Mouse (Mus musculus) heart, postnatal 14 days (tissue): ENCODE measurements at regions not wholly inside any gene's neighbourhood (a gene's known extent, or its start where the extent isn't known, plus 50 kb on each side); places are given as distances from the start of the nearest gene placed in this dataset.

Experiments
- DNase-seq, 2 experiments: peaks; one replicate each; pipeline ENCODE4 v3.0.0; 2021 to 2022
- intact Hi-C: fragments of 180-260 bp; cut with DNase I; formaldehyde crosslinking; loops from one replicate; pipeline ENCODE4 v1.15.1; 2025

DNA sequence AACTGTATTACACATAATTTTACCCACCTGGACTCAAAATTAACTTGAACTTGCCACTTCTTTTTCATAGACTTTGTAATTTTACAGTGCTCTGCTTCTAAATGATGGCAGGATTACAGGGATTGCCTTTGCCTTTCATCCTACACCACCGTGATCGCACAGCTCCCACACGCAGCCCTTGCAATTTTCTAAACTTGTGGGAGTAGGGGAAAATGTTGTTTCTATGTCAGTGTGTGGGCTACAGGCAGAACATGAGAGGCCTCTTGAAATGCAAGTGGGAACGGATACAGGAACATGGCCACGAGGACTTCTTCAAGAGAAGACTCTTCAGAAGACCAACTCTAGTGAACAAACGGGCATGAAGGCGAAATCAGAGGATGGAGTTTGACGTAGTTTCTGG lies 254.0 kb upstream of the Emcn start:
- DNase-seq = no peak
- intact Hi-C loops = no loop called here

DNA sequence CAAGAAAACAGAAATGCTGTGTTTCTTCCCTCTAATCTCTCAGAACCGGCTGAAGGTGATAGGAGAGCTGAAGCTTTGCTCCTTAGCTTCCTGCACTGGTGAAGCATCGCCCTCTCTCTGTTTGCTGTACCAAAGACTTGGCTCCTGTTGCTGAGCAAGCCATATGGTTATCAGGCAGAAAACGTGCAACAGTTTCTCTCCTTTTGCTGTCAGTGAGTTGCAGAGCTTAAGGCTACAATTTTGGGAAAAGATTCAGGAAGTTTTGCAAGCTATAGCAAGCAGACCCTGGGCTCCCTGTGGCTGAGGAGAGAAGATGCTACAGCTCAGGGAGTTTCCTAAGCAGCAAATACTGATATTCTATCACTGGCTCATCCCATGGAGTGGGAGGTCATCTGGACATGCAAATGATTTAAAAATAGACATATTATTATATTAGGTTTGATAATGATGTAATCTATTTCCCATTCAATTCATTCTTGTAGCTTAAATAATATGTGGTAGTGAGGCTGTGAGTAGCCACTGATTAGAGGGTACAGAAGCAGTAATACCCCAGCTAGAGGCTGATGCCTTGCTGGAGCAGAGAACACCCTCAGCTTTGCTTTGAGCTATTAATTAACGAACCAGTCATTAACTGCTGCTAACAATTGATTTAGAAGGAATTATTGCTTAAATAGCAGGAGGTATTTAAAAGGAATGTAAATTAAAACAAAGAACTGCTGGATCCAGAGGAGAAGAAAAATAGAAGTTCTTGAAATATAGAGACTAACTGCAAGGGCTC lies 240.1 kb upstream of the Emcn start:
- intact Hi-C loops = no loop called here
- no peak for DNase-seq

DNA sequence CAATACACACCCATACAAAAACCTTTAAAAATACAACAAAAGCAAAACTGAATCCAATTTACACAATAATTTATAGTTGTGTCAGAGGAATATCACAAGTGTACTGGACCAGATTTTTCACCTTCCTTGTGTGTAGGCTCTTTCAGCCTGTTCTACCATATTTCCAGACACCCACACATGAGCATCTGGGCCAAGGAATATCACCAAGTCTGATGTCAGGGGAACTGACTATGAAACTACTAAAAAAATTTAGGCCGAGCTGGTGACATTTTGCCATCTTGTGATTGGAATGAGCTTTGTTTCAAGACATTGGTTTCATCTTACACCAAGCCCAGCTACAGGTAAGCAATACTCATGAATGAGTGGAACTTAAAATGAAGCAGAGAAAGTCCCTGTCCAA lies 234.9 kb upstream of the Emcn start:
- intact Hi-C loops = no loop called here
- no peak for DNase-seq

DNA sequence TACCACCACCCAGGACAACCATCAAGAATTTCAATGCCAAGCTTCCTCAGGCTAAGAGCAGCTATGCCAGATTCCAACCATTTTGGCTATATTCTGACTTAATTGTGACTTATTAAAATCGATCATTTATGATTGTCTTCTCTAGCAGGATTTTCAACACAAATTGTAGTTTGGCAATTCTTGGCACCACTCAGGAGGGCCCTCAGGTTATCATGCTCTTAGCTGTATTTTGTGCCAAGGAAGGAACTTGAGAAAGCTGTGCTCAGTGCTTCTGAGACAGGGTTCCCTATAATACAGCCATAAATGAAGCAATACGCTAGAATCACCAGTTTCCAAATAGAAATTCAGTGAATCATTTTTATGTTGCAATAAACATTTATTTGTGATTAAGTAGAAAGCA lies 232.7 kb upstream of the Emcn start:
- intact Hi-C loops = no loop called here

DNA sequence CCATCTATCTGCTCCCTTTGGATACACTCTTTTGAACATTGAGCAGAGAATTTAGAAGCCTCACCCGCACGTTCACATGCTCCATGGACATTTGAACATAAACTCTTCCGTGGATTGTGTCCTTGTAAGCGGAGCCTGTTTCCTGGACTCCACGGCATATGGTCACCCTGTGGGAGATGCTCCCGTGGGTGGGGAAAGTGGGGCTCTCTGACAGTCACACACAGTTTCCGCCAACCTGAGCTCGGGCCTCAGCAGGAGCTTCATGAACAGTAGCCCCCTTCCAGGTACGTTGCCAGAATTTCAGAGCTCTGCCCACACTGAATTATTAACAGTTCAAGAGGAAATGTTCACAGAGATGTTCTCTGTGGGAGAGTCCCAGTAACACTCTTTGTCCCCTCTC lies 231.1 kb upstream of the Emcn start:
- DNase-seq = no peak
- intact Hi-C loops = no loop called here

More for the DNA sequence above, 232.7 kb upstream of the Emcn start:
- DNase-seq = no peak

DNA sequence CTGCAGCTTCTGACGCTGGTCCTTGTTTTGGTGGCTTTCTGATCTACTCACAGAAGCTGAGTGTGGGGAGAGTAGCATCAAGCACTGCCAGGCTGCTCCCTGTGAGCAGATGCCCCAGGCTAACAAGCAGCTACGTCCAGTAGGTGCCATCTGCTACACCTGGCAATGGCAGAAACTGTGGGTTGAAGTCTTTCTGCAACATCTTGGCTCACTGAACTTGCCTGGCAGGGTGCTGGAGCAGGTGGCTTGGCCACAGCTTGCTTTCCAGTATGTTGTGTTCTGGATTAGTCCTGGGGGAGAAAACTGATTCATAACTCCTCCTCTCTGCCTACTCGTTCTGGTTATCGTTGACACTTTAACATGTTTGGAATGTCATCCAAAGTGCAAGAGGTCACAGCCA lies 230.4 kb upstream of the Emcn start:
- intact Hi-C loops = no loop called here

DNA sequence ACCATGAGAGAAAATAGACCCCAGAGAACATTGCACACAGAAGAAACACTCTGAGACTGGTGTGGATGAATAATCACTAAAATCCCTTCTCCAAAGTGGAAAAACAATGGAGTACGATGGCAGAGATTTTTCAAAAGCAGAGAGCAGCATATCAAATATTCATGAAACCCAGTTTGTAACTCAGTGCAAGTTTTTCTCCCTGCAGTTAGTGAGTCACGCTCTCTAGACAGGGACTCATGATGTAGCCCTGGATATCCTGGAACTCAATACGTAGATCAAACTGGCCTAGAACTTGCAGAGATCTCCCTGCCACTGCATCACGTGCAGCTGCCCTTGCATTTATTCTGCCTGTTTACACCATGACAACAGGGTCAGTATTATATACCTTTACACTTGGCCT lies 210.9 kb upstream of the Emcn start:
- DNase-seq = no peak
- intact Hi-C loops = no loop called here

More for the DNA sequence above, 230.4 kb upstream of the Emcn start:
- no peak for DNase-seq

DNA sequence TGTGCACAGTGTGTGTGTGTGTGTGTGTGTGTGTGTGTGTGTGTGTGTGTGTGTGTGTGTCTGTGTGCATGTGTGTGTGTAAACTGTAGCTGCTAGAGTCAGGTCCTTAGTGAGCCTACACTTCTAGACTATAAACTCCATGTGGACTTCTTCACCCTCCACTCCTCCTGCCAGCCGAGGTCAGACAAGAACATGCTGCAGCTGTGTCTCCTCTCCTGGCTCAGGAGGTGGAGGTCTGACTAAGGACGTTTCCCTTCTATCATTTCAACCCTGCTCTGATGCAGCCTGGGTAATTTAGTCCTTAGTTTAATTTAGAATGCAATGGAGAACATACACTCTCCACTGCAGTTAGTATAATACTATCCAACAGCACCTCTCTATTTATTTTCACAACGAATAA lies 198.8 kb upstream of the Emcn start:
- no peak for DNase-seq
- intact Hi-C loops = no loop called here

DNA sequence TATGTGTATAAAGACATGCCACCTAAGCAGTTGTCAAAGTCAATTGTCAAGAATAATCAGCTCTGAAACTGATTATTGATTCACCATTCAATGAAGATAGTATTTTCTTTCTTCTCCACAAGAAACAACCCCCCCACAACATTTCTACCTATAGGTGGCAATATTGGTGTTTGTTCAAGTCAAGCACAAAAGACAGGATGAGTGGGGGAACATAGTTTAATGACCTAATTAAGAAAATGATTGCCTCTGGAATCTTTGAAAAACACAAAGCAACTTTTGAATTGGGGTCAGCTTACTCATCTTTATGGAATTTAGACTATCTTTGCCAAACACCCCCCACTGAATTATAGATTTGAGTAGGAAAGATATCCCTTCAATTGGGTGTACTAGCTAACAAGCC lies 194.8 kb upstream of the Emcn start:
- intact Hi-C loops = loop anchor here (5.0 kb wide), 2 partner anchors 201 to 606 kb away; no protein-coding TSS in a partner anchor
- DNase-seq = no peak

DNA sequence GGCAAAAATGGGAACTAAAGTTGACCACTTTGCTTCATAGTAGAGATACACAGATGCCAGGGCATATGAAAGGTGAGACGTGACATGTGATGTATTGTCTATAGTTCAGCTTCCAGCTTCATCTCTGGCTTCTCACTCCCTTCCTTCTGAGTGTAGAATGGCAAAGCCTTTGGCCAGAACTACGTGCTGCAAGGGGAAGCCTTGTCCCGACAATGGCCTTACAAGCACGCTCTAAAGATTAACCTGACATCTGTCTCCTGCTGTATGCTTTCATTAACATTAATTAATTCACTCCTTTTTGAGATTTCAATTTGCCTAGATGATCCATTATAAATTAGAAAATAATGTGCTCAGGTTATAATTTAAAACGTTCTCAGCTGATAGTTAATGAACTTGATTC lies 193.5 kb upstream of the Emcn start:
- intact Hi-C loops = loop anchor here (5.0 kb wide), 2 partner anchors 200 to 605 kb away; no protein-coding TSS in a partner anchor

DNA sequence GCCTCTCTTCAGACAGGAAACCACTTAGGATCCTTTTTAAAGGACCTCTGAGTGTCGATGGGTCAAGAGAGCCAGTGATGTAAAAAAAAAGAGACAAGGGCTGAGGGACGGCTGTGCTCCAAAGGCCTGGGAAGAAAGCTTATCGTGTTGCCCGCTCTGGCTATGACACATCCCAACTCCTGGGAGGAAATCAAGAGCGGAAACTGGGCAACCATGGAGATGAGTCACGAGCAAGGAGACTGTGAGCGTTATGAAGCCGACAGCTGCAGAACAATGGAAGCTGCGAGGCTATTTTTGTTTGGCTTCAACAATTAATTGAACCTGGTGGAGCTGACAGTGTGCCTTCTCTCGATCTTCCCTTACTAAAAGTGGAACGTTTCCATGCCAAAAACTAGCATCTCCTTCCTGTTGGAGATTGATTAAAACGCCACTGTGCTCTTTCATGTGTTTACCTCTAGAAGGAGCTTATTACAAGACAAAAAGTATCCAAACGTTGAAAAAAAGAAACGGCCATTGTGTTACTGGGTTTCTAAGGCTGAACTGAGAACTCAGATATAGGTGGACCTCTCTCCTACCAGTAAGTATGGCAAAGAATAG lies 190.4 kb upstream of the Emcn start:
- intact Hi-C loops = loop anchor here (5.0 kb wide), 3 partner anchors 72 to 267 kb away; no protein-coding TSS in a partner anchor
- peak; percentile 41 to 59 for DNase-seq

More for the DNA sequence above, 193.5 kb upstream of the Emcn start:
- no peak for DNase-seq

DNA sequence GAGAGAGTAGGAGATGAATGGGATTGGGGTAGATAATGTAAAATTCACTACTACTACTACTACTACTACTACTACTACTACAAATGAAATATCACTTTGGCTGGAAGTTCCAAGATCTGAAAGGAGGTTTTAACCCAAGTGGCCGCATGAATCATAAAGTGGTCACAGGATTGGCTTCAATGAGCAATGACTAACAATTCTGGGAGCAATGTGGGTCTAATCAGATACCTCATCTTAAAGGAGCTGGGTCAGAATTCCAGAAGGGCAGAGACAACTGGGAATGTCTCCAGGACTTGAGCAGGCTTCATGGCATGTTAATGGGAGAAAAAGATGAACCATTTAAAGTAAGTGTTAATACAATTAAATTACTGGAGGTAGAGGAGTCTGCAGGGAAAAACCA lies 189.4 kb upstream of the Emcn start:
- intact Hi-C loops = loop anchor here (5.0 kb wide), 3 partner anchors 71 to 266 kb away; no protein-coding TSS in a partner anchor
- no peak for DNase-seq

DNA sequence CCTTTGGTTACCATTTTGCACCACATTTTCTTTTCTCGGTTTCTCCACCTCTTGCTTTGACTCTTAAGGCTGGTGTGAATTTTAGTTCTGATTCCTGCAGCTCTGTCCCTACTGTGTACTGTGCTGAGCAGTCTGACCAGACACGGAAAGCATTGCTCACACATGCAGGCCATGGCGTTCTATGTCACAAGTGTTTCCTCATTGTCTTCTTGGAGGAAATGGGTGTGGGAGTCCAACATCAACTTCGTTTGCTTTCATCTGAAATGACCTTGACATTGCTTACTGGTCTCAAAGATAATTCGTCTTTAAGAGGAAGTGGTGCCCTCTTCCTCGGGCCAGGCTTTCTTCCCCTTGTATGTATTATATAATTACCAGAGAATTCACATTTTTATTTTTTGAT lies 187.6 kb upstream of the Emcn start:
- no peak for DNase-seq
- intact Hi-C loops = loop anchor here (5.0 kb wide), 3 partner anchors 69 to 264 kb away; no protein-coding TSS in a partner anchor

DNA sequence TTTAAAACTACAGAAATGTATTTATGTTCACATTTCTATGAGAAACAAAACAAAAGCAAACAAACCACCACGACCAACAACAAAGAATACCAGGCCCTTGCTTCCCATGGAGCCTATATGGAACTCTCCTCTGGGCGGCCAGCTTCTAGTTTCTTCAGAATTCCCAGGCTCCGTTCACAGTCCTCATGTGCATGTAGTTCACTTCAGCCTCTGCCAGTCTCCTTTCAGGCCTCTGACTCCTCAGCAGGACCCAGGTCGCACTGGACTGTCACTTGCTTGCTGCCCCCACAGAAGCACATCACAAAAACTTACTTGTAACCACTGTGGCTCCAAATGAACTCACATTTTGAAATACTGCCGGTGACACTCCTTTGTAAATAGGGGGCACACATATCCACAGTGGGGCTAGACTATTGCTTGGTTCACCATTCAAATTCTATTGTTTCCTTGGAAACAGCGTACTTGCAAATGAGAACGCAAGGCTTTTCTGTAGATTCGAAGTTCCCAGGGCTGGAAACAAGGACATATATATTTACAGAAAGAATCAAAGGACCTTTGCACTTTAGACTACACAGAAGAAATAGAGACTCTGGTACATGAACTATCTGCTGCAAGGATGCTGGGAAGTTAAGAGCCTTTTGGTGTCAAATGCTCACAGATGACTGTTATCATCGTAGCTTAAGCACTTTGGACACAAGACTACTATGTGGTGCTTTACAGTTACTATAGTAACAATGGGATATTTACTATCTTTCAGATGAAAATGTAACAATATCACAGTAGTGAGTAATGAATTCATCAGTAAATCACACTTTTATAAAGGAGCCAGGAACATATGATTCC lies 186.4 kb upstream of the Emcn start:
- no peak for DNase-seq
- intact Hi-C loops = loop anchor here (5.0 kb wide), 3 partner anchors 68 to 263 kb away; no protein-coding TSS in a partner anchor

DNA sequence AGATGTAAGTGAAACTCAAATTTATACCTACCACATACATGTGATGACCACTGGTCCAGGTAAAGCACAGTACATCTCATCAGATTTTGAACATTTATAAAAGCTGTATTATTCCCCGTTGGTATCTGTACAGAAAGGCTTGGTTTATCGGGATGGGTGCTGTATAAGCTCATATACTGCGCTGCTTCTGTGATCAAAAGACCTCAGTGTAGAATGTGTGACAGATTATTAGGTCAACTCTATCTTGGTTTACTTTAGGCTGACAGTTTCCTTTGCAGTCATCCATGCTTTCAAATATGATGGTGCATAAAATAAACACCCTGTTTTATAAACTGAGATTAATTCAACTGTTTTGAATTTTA lies 185.8 kb upstream of the Emcn start:
- no peak for DNase-seq
- intact Hi-C loops = no loop called here

DNA sequence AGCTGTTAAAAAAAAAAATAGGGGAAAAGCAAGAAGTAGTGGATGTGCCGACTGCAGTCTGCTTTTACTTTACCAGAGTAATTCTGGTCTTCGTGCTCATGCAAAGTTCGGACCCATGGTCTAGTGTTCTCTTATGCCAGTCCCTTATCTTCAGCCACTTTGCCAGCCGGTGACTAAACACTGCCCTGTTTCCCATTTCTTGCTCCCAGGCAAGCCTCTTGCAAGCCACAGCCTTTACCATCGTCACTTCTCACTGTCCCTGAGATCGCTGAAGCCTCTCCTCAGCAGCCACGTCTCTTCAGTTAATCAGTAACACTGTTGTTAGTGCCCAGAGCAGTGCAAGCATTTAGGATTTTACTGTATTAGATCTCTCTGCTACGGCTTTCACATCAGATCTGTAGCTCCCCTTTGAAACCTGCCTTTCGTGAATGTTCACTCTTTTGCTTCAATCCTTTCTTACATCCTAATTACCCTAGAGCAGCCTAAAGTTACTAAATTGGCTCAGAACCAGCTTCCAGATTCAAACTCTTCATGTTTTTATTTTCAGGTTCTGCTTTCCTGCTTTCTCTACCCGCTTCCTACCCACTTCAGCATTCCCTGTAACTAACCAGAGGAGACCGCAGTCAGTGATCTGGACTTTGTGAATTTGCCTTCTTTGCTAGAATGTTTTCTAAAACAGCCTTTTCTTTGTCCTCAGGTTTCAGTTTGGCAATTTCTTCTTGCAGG lies 184.5 kb upstream of the Emcn start:
- intact Hi-C loops = no loop called here
- DNase-seq = no peak

DNA sequence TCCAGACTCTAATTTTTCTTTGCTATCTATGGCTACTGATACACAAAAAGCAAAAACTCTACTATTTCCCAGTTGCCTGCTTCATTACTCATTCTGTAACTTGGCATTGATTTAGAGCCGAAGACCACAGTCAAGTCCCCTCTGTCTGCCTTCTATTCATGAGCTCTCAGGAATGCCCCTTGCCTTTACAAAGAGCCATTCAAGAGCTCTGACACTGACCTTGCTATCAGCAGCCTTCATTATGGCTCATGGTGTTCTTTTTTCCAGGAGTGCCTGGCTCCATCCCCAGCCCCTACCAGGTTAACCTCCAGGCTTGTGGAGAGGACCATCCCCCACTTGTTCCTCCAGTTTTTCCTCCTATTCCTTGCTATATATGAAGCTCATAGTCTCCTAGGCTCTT lies 151.8 kb upstream of the Emcn start:
- DNase-seq = no peak
- intact Hi-C loops = no loop called here

DNA sequence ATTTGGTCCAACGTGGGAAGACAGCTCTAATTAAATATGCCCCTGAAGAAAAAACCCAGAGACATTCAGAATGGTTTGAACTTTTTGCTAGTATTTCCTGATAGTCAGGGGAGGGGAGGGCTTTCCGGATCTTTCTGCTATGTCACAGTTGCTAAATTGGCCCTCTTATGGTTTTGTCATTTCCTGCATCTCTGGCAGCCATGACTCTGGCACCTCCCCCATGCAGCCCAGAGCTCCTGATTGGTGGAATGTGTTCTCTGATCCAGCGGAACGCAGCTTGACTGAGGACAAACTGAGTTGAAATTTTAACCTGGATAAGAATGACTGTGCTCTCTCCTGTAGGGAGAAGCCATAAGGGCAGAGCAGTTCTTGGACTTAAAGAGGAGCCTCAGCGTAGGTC lies 150.4 kb upstream of the Emcn start:
- DNase-seq = no peak
- intact Hi-C loops = no loop called here

DNA sequence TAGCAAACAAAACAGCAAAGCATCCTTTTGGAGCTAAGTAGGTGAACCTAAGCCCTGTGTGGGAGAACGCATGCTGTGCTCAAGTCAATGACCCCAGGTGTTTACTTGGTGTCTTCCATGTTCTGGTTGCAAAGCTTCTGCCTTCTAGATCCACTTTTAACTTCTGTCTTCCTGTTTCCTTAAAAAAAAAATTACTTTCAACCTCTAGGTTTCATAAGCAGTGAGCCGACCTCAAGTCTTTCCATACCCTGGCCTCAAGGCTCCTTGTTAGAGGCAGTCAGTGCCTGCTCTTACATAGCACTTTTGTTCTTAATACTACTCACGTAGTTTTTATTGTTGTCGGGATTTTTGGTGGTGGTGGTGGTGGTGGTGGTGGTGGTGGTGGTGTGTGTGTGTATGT lies 149.9 kb upstream of the Emcn start:
- no peak for DNase-seq
- intact Hi-C loops = no loop called here

DNA sequence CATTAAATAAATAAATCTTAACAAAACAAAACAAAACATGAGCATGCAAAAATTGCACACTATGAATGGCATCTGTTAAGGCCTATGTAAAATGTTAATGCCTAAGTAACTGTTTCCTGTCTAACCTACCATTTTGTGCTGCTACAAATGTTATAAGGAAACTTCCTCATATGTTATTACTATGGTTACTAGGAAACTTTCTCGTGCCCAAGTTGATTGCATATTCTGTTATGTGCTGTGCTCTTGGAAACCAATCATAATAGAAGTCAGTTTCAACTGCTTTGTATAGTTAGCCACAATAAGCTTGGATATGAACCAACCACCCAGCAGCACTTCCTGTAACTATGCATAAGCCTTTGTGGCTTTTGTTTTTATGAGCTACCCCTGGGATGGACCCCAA lies 147.0 kb upstream of the Emcn start:
- no peak for DNase-seq
- intact Hi-C loops = no loop called here

DNA sequence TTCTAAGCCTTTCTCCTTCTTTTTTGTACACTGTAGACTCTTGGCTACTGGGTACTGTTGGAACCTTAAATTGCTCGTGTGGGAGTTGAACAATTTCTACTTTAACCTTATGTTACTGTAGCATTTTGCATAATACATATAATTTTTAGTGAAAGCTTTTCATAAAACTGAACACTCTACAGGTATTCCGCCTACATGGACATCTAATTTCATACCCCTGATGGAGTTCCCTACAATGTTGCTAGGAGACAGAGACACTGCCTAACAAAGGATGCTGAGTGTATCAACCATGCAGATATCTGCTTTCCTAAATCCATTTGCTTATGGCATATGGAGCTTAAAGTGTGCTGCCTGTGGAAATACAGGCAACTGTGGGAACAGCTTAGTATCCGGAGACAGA lies 129.2 kb upstream of the Emcn start:
- DNase-seq = no peak
- intact Hi-C loops = no loop called here
